In genomic region chr15:28129536-28129935, GRCm38 (mm10) we compare ENCODE assay signal across 26 mouse cellular contexts.
"Had no signal": no experiment of that assay in that cellular context is flagged by ENCODE, and none has a peak within 500 bp of the region (broad histone marks: within the 10 kb centered on the region; RNA-seq: fewer than 3 reads in every experiment).

No protein-coding gene starts in this region.

- H3K9ac ChIP-seq: embryonic facial prominence, embryonic 12.5 days; embryonic facial prominence, embryonic 13.5 days; embryonic facial prominence, embryonic 15.5 days; forebrain, embryonic 12.5 days; forebrain, embryonic 13.5 days; forebrain, embryonic 15.5 days; forebrain, postnatal 0 days had no signal

- H3K4me3 ChIP-seq: embryonic facial prominence, embryonic 10.5 days; embryonic facial prominence, embryonic 12.5 days; embryonic facial prominence, embryonic 13.5 days; embryonic facial prominence, embryonic 15.5 days; erythroblast, embryonic 14.5 days; forebrain, embryonic 10.5 days; forebrain, embryonic 12.5 days; forebrain, embryonic 13.5 days; forebrain, embryonic 15.5 days; gastrocnemius, adult 2 months; heart, adult 2 months had no signal

- H3K27me3 ChIP-seq: embryonic facial prominence, embryonic 12.5 days; embryonic facial prominence, embryonic 13.5 days; embryonic facial prominence, embryonic 15.5 days; forebrain, embryonic 12.5 days; forebrain, embryonic 13.5 days; forebrain, embryonic 15.5 days had no signal

- DNase-seq: cerebellum, adult 2 months; cerebellum, adult 8-10 months; cerebellum, adult 9-10 months; cerebellum, adult 9-11 months; cerebellum, postnatal 10 days; cerebellum, postnatal 14 days; cerebellum, postnatal 25 days; cerebellum, postnatal 36 days; embryo, embryonic 11 days; forebrain, postnatal 0 days; gastrocnemius, adult 2 months; gastrocnemius, postnatal 10 days; gastrocnemius, postnatal 14 days; gastrocnemius, postnatal 25 days; gastrocnemius, postnatal 36 days; heart, adult 18-20 months; heart, adult 2 months had no signal

- H3K9me3 ChIP-seq: embryonic facial prominence, embryonic 10.5 days; embryonic facial prominence, embryonic 12.5 days; embryonic facial prominence, embryonic 13.5 days; embryonic facial prominence, embryonic 15.5 days; forebrain, embryonic 10.5 days; forebrain, embryonic 12.5 days; forebrain, embryonic 13.5 days; forebrain, embryonic 15.5 days had no signal

- H3K27ac ChIP-seq: embryonic facial prominence, embryonic 10.5 days; embryonic facial prominence, embryonic 12.5 days; embryonic facial prominence, embryonic 13.5 days; embryonic facial prominence, embryonic 15.5 days; forebrain, embryonic 10.5 days; forebrain, embryonic 12.5 days; forebrain, embryonic 13.5 days; forebrain, embryonic 15.5 days; gastrocnemius, adult 2 months; heart, adult 2 months had no signal

- H3K36me3 ChIP-seq: embryonic facial prominence, embryonic 10.5 days; embryonic facial prominence, embryonic 12.5 days; embryonic facial prominence, embryonic 13.5 days; embryonic facial prominence, embryonic 15.5 days; forebrain, embryonic 10.5 days; forebrain, embryonic 12.5 days; forebrain, embryonic 15.5 days had no signal

- H3K4me1 ChIP-seq: embryonic facial prominence, embryonic 12.5 days; forebrain, embryonic 10.5 days; forebrain, embryonic 12.5 days had no signal
